Mouse (Mus musculus): ENCODE measurements at regions not wholly inside any gene's neighbourhood (a gene's known extent, or its start where the extent isn't known, plus 50 kb on each side); places are given as distances from the start of the nearest gene placed in this dataset.
A peak's percentile ranks its signal among the peaks of the same experiment; 100 is the strongest.

- peak; percentile 71 for DNase-seq (ENCODE audit: low read depth, low spot score)
- H3K9me3 ChIP-seq (ENCODE audit: control insufficient read depth, insufficient read depth, low read depth, low read length), result no peaks in the 10 kb centered on the region
- in situ Hi-C loops (cut with MboI; ENCODE audit: low sequenced_read_pairs in 2 of 2, unreplicated experiment in 2 of 2), result no loop called here
- no peak overlapping the region for H3K27ac ChIP-seq (ENCODE audit: insufficient read depth, low read depth, low read length, poor library complexity, severe bottlenecking)
- H3K36me3 ChIP-seq (ENCODE audit: control insufficient read depth, insufficient read depth, low read length, poor library complexity, severe bottlenecking), result no peaks in the 10 kb centered on the region
- TF ChIP-seq ZC3H11A (IDR thresholded peaks at IDR 0.05; ENCODE audit: borderline replicate concordance, low read depth, low read length) (peak; percentile 63), MAFK (IDR thresholded peaks at IDR 0.05; ENCODE audit: insufficient read depth, low read depth, low read length) (no peak)
- no peak overlapping the region for H3K4me3 ChIP-seq (ENCODE audit: insufficient read depth in 1 of 2, low read depth in 1 of 2, low read length in 2 of 2, poor library complexity in 1 of 2, severe bottlenecking in 1 of 2)
- no peaks in the 10 kb centered on the region for H3K4me1 ChIP-seq (ENCODE audit: control insufficient read depth in 2 of 2, insufficient read depth in 2 of 2, low read length in 2 of 2, poor library complexity in 1 of 2)
- no peak overlapping the region for H3K9ac ChIP-seq (ENCODE audit: insufficient read depth, low read depth, low read length, poor library complexity, severe bottlenecking)
Observed at GRCm38 (mm10) chr13:119283448-119283847, 145.0 kb upstream of the Paip1 start.

GRCm38 (mm10) chr13:119309238-119309637 is 119.2 kb upstream of the Paip1 start:
- H3K9me3 ChIP-seq (ENCODE audit: control insufficient read depth, insufficient read depth, low read depth, low read length), result no peaks in the 10 kb centered on the region
- H3K4me3 ChIP-seq (ENCODE audit: insufficient read depth in 1 of 2, low read depth in 1 of 2, low read length in 2 of 2, poor library complexity in 1 of 2, severe bottlenecking in 1 of 2), result no peak overlapping the region
- TF ChIP-seq ZNF384 (IDR thresholded peaks at IDR 0.05; ENCODE audit: low read depth, low read length) (no peak), ZC3H11A (IDR thresholded peaks at IDR 0.05; ENCODE audit: borderline replicate concordance, low read depth, low read length) (no peak), HCFC1 (IDR thresholded peaks at IDR 0.05; ENCODE audit: borderline replicate concordance, insufficient read depth, low read length) (no peak)
- in situ Hi-C loops (cut with MboI; ENCODE audit: low sequenced_read_pairs in 2 of 2, unreplicated experiment in 2 of 2), result no loop called here
- DNase-seq (ENCODE audit: low read depth, low spot score), result no peak
- H3K27ac ChIP-seq (ENCODE audit: insufficient read depth, low read depth, low read length, poor library complexity, severe bottlenecking), result no peak overlapping the region
- H3K9ac ChIP-seq (ENCODE audit: insufficient read depth, low read depth, low read length, poor library complexity, severe bottlenecking), result no peak overlapping the region
- no peaks in the 10 kb centered on the region for H3K36me3 ChIP-seq (ENCODE audit: control insufficient read depth, insufficient read depth, low read length, poor library complexity, severe bottlenecking)
- no peaks in the 10 kb centered on the region for H3K4me1 ChIP-seq (ENCODE audit: control insufficient read depth in 2 of 2, insufficient read depth in 2 of 2, low read length in 2 of 2, poor library complexity in 1 of 2)

GRCm38 (mm10) chr13:119310013-119310412 is 118.4 kb upstream of the Paip1 start:
- no peak for TF ChIP-seq ZNF384 (IDR thresholded peaks at IDR 0.05; ENCODE audit: low read depth, low read length)
- TF ChIP-seq HCFC1 (IDR thresholded peaks at IDR 0.05; ENCODE audit: borderline replicate concordance, insufficient read depth, low read length), result no peak
- TF ChIP-seq MAFK (IDR thresholded peaks at IDR 0.05; ENCODE audit: insufficient read depth, low read depth, low read length), result no peak
- TF ChIP-seq CHD2 (IDR thresholded peaks at IDR 0.05; ENCODE audit: low read depth, low read length), result no peak
- no peak for TF ChIP-seq ZC3H11A (IDR thresholded peaks at IDR 0.05; ENCODE audit: borderline replicate concordance, low read depth, low read length)
- in situ Hi-C loops (cut with MboI; ENCODE audit: low sequenced_read_pairs in 2 of 2, unreplicated experiment in 2 of 2), result no loop called here
- Histone ChIP-seq H3K9ac (ENCODE audit: insufficient read depth, low read depth, low read length, poor library complexity, severe bottlenecking) (no peak overlapping the region), H3K4me1 (ENCODE audit: control insufficient read depth in 2 of 2, insufficient read depth in 2 of 2, low read length in 2 of 2, poor library complexity in 1 of 2) (no peaks in the 10 kb centered on the region), H3K9me3 (ENCODE audit: control insufficient read depth, insufficient read depth, low read depth, low read length) (no peaks in the 10 kb centered on the region), H3K27ac (ENCODE audit: insufficient read depth, low read depth, low read length, poor library complexity, severe bottlenecking) (no peak overlapping the region), H3K36me3 (ENCODE audit: control insufficient read depth, insufficient read depth, low read length, poor library complexity, severe bottlenecking) (no peaks in the 10 kb centered on the region), H3K4me3 (ENCODE audit: insufficient read depth in 1 of 2, low read depth in 1 of 2, low read length in 2 of 2, poor library complexity in 1 of 2, severe bottlenecking in 1 of 2) (no peak overlapping the region)
- DNase-seq (ENCODE audit: low read depth, low spot score), result no peak

GRCm38 (mm10) chr13:119314356-119314755 is 114.0 kb upstream of the Paip1 start:
- H3K27ac ChIP-seq (ENCODE audit: insufficient read depth, low read depth, low read length, poor library complexity, severe bottlenecking), result no peak overlapping the region
- no peaks in the 10 kb centered on the region for H3K36me3 ChIP-seq (ENCODE audit: control insufficient read depth, insufficient read depth, low read length, poor library complexity, severe bottlenecking)
- H3K4me3 ChIP-seq (ENCODE audit: insufficient read depth in 1 of 2, low read depth in 1 of 2, low read length in 2 of 2, poor library complexity in 1 of 2, severe bottlenecking in 1 of 2), result no peak overlapping the region
- H3K4me1 ChIP-seq (ENCODE audit: control insufficient read depth in 2 of 2, insufficient read depth in 2 of 2, low read length in 2 of 2, poor library complexity in 1 of 2), result no peaks in the 10 kb centered on the region
- TF ChIP-seq CHD2 (IDR thresholded peaks at IDR 0.05; ENCODE audit: low read depth, low read length) (no peak), MAFK (IDR thresholded peaks at IDR 0.05; ENCODE audit: insufficient read depth, low read depth, low read length) (no peak), ZNF384 (IDR thresholded peaks at IDR 0.05; ENCODE audit: low read depth, low read length) (no peak), HCFC1 (IDR thresholded peaks at IDR 0.05; ENCODE audit: borderline replicate concordance, insufficient read depth, low read length) (no peak), ZC3H11A (IDR thresholded peaks at IDR 0.05; ENCODE audit: borderline replicate concordance, low read depth, low read length) (no peak)
- in situ Hi-C loops (cut with MboI; ENCODE audit: low sequenced_read_pairs in 2 of 2, unreplicated experiment in 2 of 2), result no loop called here
- no peak overlapping the region for H3K9ac ChIP-seq (ENCODE audit: insufficient read depth, low read depth, low read length, poor library complexity, severe bottlenecking)
- no peak for DNase-seq (ENCODE audit: low read depth, low spot score)
- H3K9me3 ChIP-seq (ENCODE audit: control insufficient read depth, insufficient read depth, low read depth, low read length), result peaks cover 2% of the 10 kb centered on the region; the same call in 1 of the 2 replicates

- no peak overlapping the region for H3K4me3 ChIP-seq (ENCODE audit: insufficient read depth in 1 of 2, low read depth in 1 of 2, low read length in 2 of 2, poor library complexity in 1 of 2, severe bottlenecking in 1 of 2)
- no peaks in the 10 kb centered on the region for H3K4me1 ChIP-seq (ENCODE audit: control insufficient read depth in 2 of 2, insufficient read depth in 2 of 2, low read length in 2 of 2, poor library complexity in 1 of 2)
- H3K36me3 ChIP-seq (ENCODE audit: control insufficient read depth, insufficient read depth, low read length, poor library complexity, severe bottlenecking), result no peaks in the 10 kb centered on the region
- in situ Hi-C loops (cut with MboI; ENCODE audit: low sequenced_read_pairs in 2 of 2, unreplicated experiment in 2 of 2), result no loop called here
- no peak overlapping the region for H3K27ac ChIP-seq (ENCODE audit: insufficient read depth, low read depth, low read length, poor library complexity, severe bottlenecking)
- peaks cover 2% of the 10 kb centered on the region; the same call in 1 of the 2 replicates for H3K9me3 ChIP-seq (ENCODE audit: control insufficient read depth, insufficient read depth, low read depth, low read length)
- no peak for DNase-seq (ENCODE audit: low read depth, low spot score)
- H3K9ac ChIP-seq (ENCODE audit: insufficient read depth, low read depth, low read length, poor library complexity, severe bottlenecking), result no peak overlapping the region
- TF ChIP-seq MAFK (IDR thresholded peaks at IDR 0.05; ENCODE audit: insufficient read depth, low read depth, low read length) (no peak), HCFC1 (IDR thresholded peaks at IDR 0.05; ENCODE audit: borderline replicate concordance, insufficient read depth, low read length) (no peak), ZC3H11A (IDR thresholded peaks at IDR 0.05; ENCODE audit: borderline replicate concordance, low read depth, low read length) (no peak), ZNF384 (IDR thresholded peaks at IDR 0.05; ENCODE audit: low read depth, low read length) (no peak), CHD2 (IDR thresholded peaks at IDR 0.05; ENCODE audit: low read depth, low read length) (no peak)
Observed at GRCm38 (mm10) chr13:119318358-119318757, 110.0 kb upstream of the Paip1 start.

Data from ES-E14 (cell line).